Mouse (Mus musculus) cerebellum, adult 2 months (tissue): ENCODE data around the gene C1ql2. TPM values are rescaled to one million over a fixed set of nuclear protein-coding genes. Genes with fewer than 3 reads are reported as not detected.
A peak's percentile ranks its signal among the peaks of the same experiment; 100 is the strongest.

Experiments used
- DNase-seq, 2 experiments: peaks; one replicate each; pipeline ENCODE4 v3.0.0; 2021
- H3K27ac ChIP-seq: fragments of 200-500 bp; 2 replicates; pipeline ENCODE4 v1.5.1; 2012; ENCODE audit warnings: low read length, control low read depth, inconsistent platforms; ENCODE audit not compliant: insufficient read depth
- H3K27me3 ChIP-seq: fragments of 200-500 bp; 2 replicates; pipeline ENCODE4 v1.6.1; 2012; ENCODE audit warnings: inconsistent platforms, mild to moderate bottlenecking, low read length, moderate library complexity; ENCODE audit not compliant: control insufficient read depth, insufficient read depth
- H3K4me1 ChIP-seq: fragments of 200-500 bp; 2 replicates; pipeline ENCODE4 v1.6.1; 2011; ENCODE audit warnings: low read length; ENCODE audit not compliant: control insufficient read depth, insufficient read depth
- H3K4me3 ChIP-seq: fragments of 200-500 bp; replicated peaks from 2 replicates; pipeline ENCODE3; 2011; ENCODE audit warnings: mild to moderate bottlenecking, low read depth, low read length, control low read depth; ENCODE audit not compliant: insufficient read depth
- CTCF ChIP-seq: fragments of 200-500 bp; IDR thresholded peaks from 2 replicates; pipeline ENCODE4 v1.5.1; 2011; ENCODE audit warnings: low read depth, mild to moderate bottlenecking, control low read depth, low read length, moderate library complexity, borderline replicate concordance; ENCODE audit not compliant: insufficient read depth
- POLR2A ChIP-seq: fragments of 200-500 bp; IDR thresholded peaks from 2 replicates; pipeline ENCODE4 v1.6.1; 2011; ENCODE audit warnings: low read length, control low read depth, borderline replicate concordance; ENCODE audit not compliant: insufficient read depth
- WGBS: fragments of 180-500 bp; shearing (Covaris S2); methylation state at CpG from one replicate; pipeline ENCODE4 v1.1.7; 2018; 5-methylcytosine and 5-hydroxymethylcytosine counted together
- polyA plus RNA-seq: library from polyadenylated mRNA; depleted of rRNA; stranded (reverse); fragments of >200 nt; gene quantifications from 2 replicates; pipeline ENCODE4 v1.2.3, GENCODE M21; 2012; rRNA removed

Gene C1ql2
- polyA plus RNA-seq = 2.9 and 3.0 TPM in 2 replicates

GRCm38 (mm10) chr1:120340419-120341171 lies at the start of gene C1ql2:
TSS of gene C1ql2 (plus strand) at chr1:120340582.
- no peak within 1 kb of the TSS for H3K4me3 ChIP-seq
- WGBS = 1% methylated on average over 66 of the region's 73 CpGs
- H3K27me3 ChIP-seq = no peaks in the 10 kb centered on the region; the same call in 1 of the 2 replicates
- no peak within 1 kb of the TSS for H3K27ac ChIP-seq
- H3K4me1 ChIP-seq = no peaks in the 10 kb centered on the region
- DNase-seq = no peak
- TF ChIP-seq CTCF (no peak), POLR2A (no peak)

- no peak for DNase-seq
- 84% methylated on average over 3 of the region's 3 CpGs for WGBS
- no peak overlapping the region for H3K27ac ChIP-seq
- no peak for TF ChIP-seq POLR2A
- TF ChIP-seq CTCF = no peak
- no peaks in the 10 kb centered on the region for H3K4me1 ChIP-seq
- H3K4me3 ChIP-seq = no peak overlapping the region
- H3K27me3 ChIP-seq = no peaks in the 10 kb centered on the region; the same call in 1 of the 2 replicates
Measured at GRCm38 (mm10) chr1:120291709-120292108, 48.7 kb upstream of the C1ql2 start.

GRCm38 (mm10) chr1:120293803-120294202 lies 46.6 kb upstream of the C1ql2 start:
- TF ChIP-seq CTCF (no peak), POLR2A (no peak)
- Histone ChIP-seq H3K27me3 (no peaks in the 10 kb centered on the region; the same call in 1 of the 2 replicates), H3K27ac (no peak overlapping the region), H3K4me1 (no peaks in the 10 kb centered on the region), H3K4me3 (no peak overlapping the region)
- WGBS = 67% methylated on average over 1 of the region's 1 CpGs
- DNase-seq = no peak

- H3K4me1 ChIP-seq = no peaks in the 10 kb centered on the region
- WGBS = 90% methylated on average over 2 of the region's 2 CpGs
- no peaks in the 10 kb centered on the region; the same call in 1 of the 2 replicates for H3K27me3 ChIP-seq
- no peak for DNase-seq
- TF ChIP-seq CTCF (no peak), POLR2A (no peak)
- H3K4me3 ChIP-seq = no peak overlapping the region
- H3K27ac ChIP-seq = no peak overlapping the region
Measured at GRCm38 (mm10) chr1:120296936-120297335, 43.4 kb upstream of the C1ql2 start.

- no peak for DNase-seq
- H3K27me3 ChIP-seq = no peaks in the 10 kb centered on the region
- H3K4me3 ChIP-seq = no peak overlapping the region
- no peak overlapping the region for H3K27ac ChIP-seq
- WGBS = 40% methylated on average over 2 of the region's 2 CpGs
- TF ChIP-seq CTCF (no peak), POLR2A (no peak)
- H3K4me1 ChIP-seq = no peaks in the 10 kb centered on the region
Measured at GRCm38 (mm10) chr1:120305801-120306200, 34.6 kb upstream of the C1ql2 start.

- Histone ChIP-seq H3K4me1 (no peaks in the 10 kb centered on the region), H3K4me3 (no peak overlapping the region), H3K27me3 (no peaks in the 10 kb centered on the region), H3K27ac (no peak overlapping the region)
- no peak for TF ChIP-seq CTCF
- no peak for TF ChIP-seq POLR2A
- WGBS = 13% methylated on average over 16 of the region's 16 CpGs
- DNase-seq = peak in 1 of 2 experiments; percentile 17
Measured at GRCm38 (mm10) chr1:120321270-120322021, 18.9 kb upstream of the C1ql2 start.

GRCm38 (mm10) chr1:120323131-120323561 lies 17.2 kb upstream of the C1ql2 start:
- WGBS = 37% methylated on average over 5 of the region's 5 CpGs
- Histone ChIP-seq H3K27ac (no peak overlapping the region), H3K4me3 (no peak overlapping the region), H3K27me3 (no peaks in the 10 kb centered on the region), H3K4me1 (no peaks in the 10 kb centered on the region)
- peak in 1 of 2 experiments; percentile 4 for DNase-seq
- TF ChIP-seq CTCF (no peak), POLR2A (no peak)
